Mouse (Mus musculus) cortical plate, adult 2 months (tissue): ENCODE measurements around the gene Baz2b. TPM values are rescaled to one million over a fixed set of nuclear protein-coding genes. Genes with fewer than 3 reads are reported as not detected.

Source experiments
- H3K27ac ChIP-seq: fragments of 200-500 bp; 2 replicates; pipeline ENCODE4 v1.5.1; 2012; ENCODE audit warnings: low read length, control low read depth, inconsistent platforms; ENCODE audit not compliant: insufficient read depth
- H3K4me1 ChIP-seq: fragments of 200-500 bp; 2 replicates; pipeline ENCODE4 v1.6.1; 2011; ENCODE audit warnings: low read length; ENCODE audit not compliant: control insufficient read depth, insufficient read depth
- H3K4me3 ChIP-seq: fragments of 200-500 bp; 2 replicates; pipeline ENCODE4 v1.5.1; 2011; ENCODE audit warnings: mild to moderate bottlenecking, low read length, control low read depth; ENCODE audit not compliant: insufficient read depth
- CTCF ChIP-seq: fragments of 200-500 bp; IDR thresholded peaks from 2 replicates; pipeline ENCODE4 v1.5.1; 2011; ENCODE audit warnings: mild to moderate bottlenecking, control low read depth, low read length; ENCODE audit not compliant: insufficient read depth; ENCODE audit errors: extremely low read depth
- POLR2A ChIP-seq: fragments of 200-500 bp; IDR thresholded peaks from 2 replicates; pipeline ENCODE4 v1.6.1; 2011; ENCODE audit warnings: mild to moderate bottlenecking, low read length, control low read depth; ENCODE audit not compliant: insufficient read depth; ENCODE audit errors: extremely low read depth
- polyA plus RNA-seq: library from polyadenylated mRNA; depleted of rRNA; stranded (reverse); fragments of >200 nt; gene quantifications from 2 replicates; pipeline ENCODE4 v1.2.3, GENCODE M21; 2012

Gene Baz2b
- polyA plus RNA-seq, 1 experiment = 26.5 TPM

GRCm38 (mm10) chr2:59959668-59960494, 249.8 kb downstream of the Baz2b start:
- H3K4me1 ChIP-seq = no peaks in the 10 kb centered on the region
- TF ChIP-seq POLR2A (no peak), CTCF (no peak)
- H3K4me3 ChIP-seq = no peak overlapping the region
- H3K27ac ChIP-seq = no peak overlapping the region

GRCm38 (mm10) chr2:59958543-59958942, 251.1 kb downstream of the Baz2b start:
- Histone ChIP-seq H3K4me1 (no peaks in the 10 kb centered on the region), H3K27ac (no peak overlapping the region), H3K4me3 (no peak overlapping the region)
- no peak for TF ChIP-seq POLR2A
- TF ChIP-seq CTCF = no peak

- no peak overlapping the region for H3K4me3 ChIP-seq
These were observed 253.7 kb downstream of the Baz2b start for GRCm38 (mm10) chr2:59955916-59956315.

GRCm38 (mm10) chr2:59954791-59955190, 254.8 kb downstream of the Baz2b start:
- TF ChIP-seq POLR2A (no peak), CTCF (no peak)
- no peak overlapping the region for H3K27ac ChIP-seq
- H3K4me1 ChIP-seq = no peaks in the 10 kb centered on the region
- H3K4me3 ChIP-seq = no peak overlapping the region

More at GRCm38 (mm10) chr2:59955916-59956315, 253.7 kb downstream of the Baz2b start:
- TF ChIP-seq POLR2A (no peak), CTCF (no peak)
- Histone ChIP-seq H3K27ac (no peak overlapping the region), H3K4me1 (no peaks in the 10 kb centered on the region)

- Histone ChIP-seq H3K27ac (no peak overlapping the region), H3K4me3 (no peak overlapping the region), H3K4me1 (no peaks in the 10 kb centered on the region)
- TF ChIP-seq CTCF = no peak
- no peak for TF ChIP-seq POLR2A
These were observed 257.2 kb downstream of the Baz2b start for GRCm38 (mm10) chr2:59952286-59953014.

GRCm38 (mm10) chr2:59951706-59952105, 257.9 kb downstream of the Baz2b start:
- Histone ChIP-seq H3K4me3 (no peak overlapping the region), H3K27ac (no peak overlapping the region), H3K4me1 (no peaks in the 10 kb centered on the region)
- TF ChIP-seq POLR2A (no peak), CTCF (no peak)

- H3K4me3 ChIP-seq = no peak overlapping the region
- no peak overlapping the region for H3K27ac ChIP-seq
- TF ChIP-seq POLR2A = no peak
- TF ChIP-seq CTCF = no peak
- no peaks in the 10 kb centered on the region for H3K4me1 ChIP-seq
These were observed 258.5 kb downstream of the Baz2b start for GRCm38 (mm10) chr2:59951127-59951526.

- no peak for TF ChIP-seq POLR2A
- TF ChIP-seq CTCF = no peak
- no peaks in the 10 kb centered on the region for H3K4me1 ChIP-seq
- H3K27ac ChIP-seq = no peak overlapping the region
- no peak overlapping the region for H3K4me3 ChIP-seq
These were observed 273.3 kb downstream of the Baz2b start for GRCm38 (mm10) chr2:59936296-59936695.

- TF ChIP-seq POLR2A = no peak
- no peak for TF ChIP-seq CTCF
- H3K4me1 ChIP-seq = no peaks in the 10 kb centered on the region
- no peak overlapping the region for H3K27ac ChIP-seq
- no peak overlapping the region for H3K4me3 ChIP-seq
These were observed 276.5 kb downstream of the Baz2b start for GRCm38 (mm10) chr2:59933129-59933528.

- TF ChIP-seq CTCF = no peak
These were observed 277.4 kb downstream of the Baz2b start for GRCm38 (mm10) chr2:59932244-59932643.

More at GRCm38 (mm10) chr2:59932244-59932643, 277.4 kb downstream of the Baz2b start:
- no peak overlapping the region for H3K27ac ChIP-seq
- no peaks in the 10 kb centered on the region for H3K4me1 ChIP-seq
- H3K4me3 ChIP-seq = no peak overlapping the region
